Comparison of ENCODE assay signal across 10 mouse cellular contexts in genomic region chr14:21982592-21983310, GRCm38 (mm10). TPM values are rescaled to one million over a fixed set of nuclear protein-coding genes. Genes with fewer than 3 reads are reported as not detected.
DNase-seq lines count a peak whose midpoint lies in the region; ATAC-seq and TF ChIP-seq lines count a peak whose summit lies in the region.
"Had no signal": no experiment of that assay in that cellular context is flagged by ENCODE, and none has a peak within 500 bp of the region (broad histone marks: within the 10 kb centered on the region; RNA-seq: fewer than 3 reads in every experiment).

No protein-coding gene starts in this region.

- peaks cover 7% of the 10 kb centered on the region; the same call in 1 of the 2 replicates for H3K4me1 ChIP-seq in spleen, adult 2 months (ENCODE audit: control insufficient read depth, insufficient read depth, insufficient read length)
- H3K4me1 ChIP-seq in forebrain, embryonic 13.5 days: peaks cover 45% of the 10 kb centered on the region
- peaks cover 59% of the 10 kb centered on the region for H3K4me1 ChIP-seq in hindbrain, embryonic 10.5 days (replicated peaks)
- peaks cover 28% of the 10 kb centered on the region for H3K4me1 ChIP-seq in limb, embryonic 13.5 days
- H3K4me1 ChIP-seq in neural tube, embryonic 13.5 days (replicated peaks): peaks cover 37% of the 10 kb centered on the region

- no peak for TF ChIP-seq POLR2A in spleen, adult 2 months (IDR thresholded peaks at IDR 0.05; ENCODE audit: low read depth, low read length)

- H3K9me3 ChIP-seq in forebrain, embryonic 13.5 days (replicated peaks): no peaks in the 10 kb centered on the region
- H3K9me3 ChIP-seq in hindbrain, embryonic 10.5 days: no peaks in the 10 kb centered on the region
- 0 out of 2 replicates have a peak, but pooled peaks cover 2% of the 10 kb centered on the region for H3K9me3 ChIP-seq in limb, embryonic 13.5 days
- no peaks in the 10 kb centered on the region for H3K9me3 ChIP-seq in neural tube, embryonic 13.5 days

- ATAC-seq in forebrain, embryonic 13.5 days: no peak
- no peak for ATAC-seq in limb, embryonic 13.5 days (ENCODE audit: low FRiP score, low read depth)
- ATAC-seq in neural tube, embryonic 13.5 days (ENCODE audit: low read depth): no peak
- no peak for ATAC-seq in frontal cortex, adult (ENCODE audit: low TSS enrichment)
- ATAC-seq: Patski had no signal

- DNase-seq in spleen, adult 2 months (ENCODE audit: low read depth in 1 of 2, low spot score in 2 of 2): no peak
- no peak for DNase-seq in spleen, adult 12 weeks (ENCODE audit: low spot score)
- peak; percentile 68 for DNase-seq in hindbrain, embryonic 10.5 days (ENCODE audit: low spot score)
- no peak for DNase-seq in left cerebral cortex, postnatal 14 days (ENCODE audit: low spot score in 2 of 2)

- 0 out of 2 replicates have a peak, but pooled peaks cover 2% of the 10 kb centered on the region for H3K36me3 ChIP-seq in spleen, adult 2 months (ENCODE audit: control insufficient read depth, insufficient read depth, low read length)
- H3K36me3 ChIP-seq in forebrain, embryonic 13.5 days (ENCODE audit: poor library complexity, severe bottlenecking): no peaks in the 10 kb centered on the region
- peaks cover 17% of the 10 kb centered on the region for H3K36me3 ChIP-seq in hindbrain, embryonic 10.5 days
- peaks cover 14% of the 10 kb centered on the region for H3K36me3 ChIP-seq in limb, embryonic 13.5 days
- peaks cover 13% of the 10 kb centered on the region for H3K36me3 ChIP-seq in neural tube, embryonic 13.5 days

- H3K4me2 ChIP-seq in forebrain, embryonic 13.5 days: peak overlapping the region; percentile 59
- H3K4me2 ChIP-seq in limb, embryonic 13.5 days (replicated peaks): peak overlapping the region; percentile 80
- peak overlapping the region; percentile 91 for H3K4me2 ChIP-seq in neural tube, embryonic 13.5 days

- peak overlapping the region; percentile 6; the same call in 1 of the 2 replicates for H3K4me3 ChIP-seq in spleen, adult 2 months (ENCODE audit: extremely low read depth, insufficient read depth, insufficient read length)
- peak overlapping the region; percentile 36 for H3K4me3 ChIP-seq in forebrain, embryonic 13.5 days
- H3K4me3 ChIP-seq in hindbrain, embryonic 10.5 days: peak overlapping the region; percentile 89
- peak overlapping the region; percentile 53 for H3K4me3 ChIP-seq in limb, embryonic 13.5 days
- H3K4me3 ChIP-seq in neural tube, embryonic 13.5 days: peak overlapping the region; percentile 91

- peak overlapping the region; percentile 62 for H3K9ac ChIP-seq in forebrain, embryonic 13.5 days
- peak overlapping the region; percentile 87 for H3K9ac ChIP-seq in limb, embryonic 13.5 days
- peak overlapping the region; percentile 87 for H3K9ac ChIP-seq in neural tube, embryonic 13.5 days

- no peak for TF ChIP-seq CTCF in spleen, adult 2 months (IDR thresholded peaks at IDR 0.05; ENCODE audit: extremely low read depth, insufficient read depth, insufficient read length, insufficient replicate concordance)

- WGBS in spleen, adult 2 months: 11% methylated on average over 38 of the region's 38 CpGs
- 3% methylated on average over 38 of the region's 38 CpGs for WGBS in forebrain, embryonic 13.5 days
- under 1% methylated on average over 38 of the region's 38 CpGs for WGBS in hindbrain, embryonic 10.5 days
- 4% methylated on average over 38 of the region's 38 CpGs for WGBS in limb, embryonic 13.5 days
- 1% methylated on average over 38 of the region's 38 CpGs for WGBS in neural tube, embryonic 13.5 days

- H3K27me3 ChIP-seq in spleen, adult 2 months (ENCODE audit: control insufficient read depth, insufficient read depth, low read length): peaks cover 41% of the 10 kb centered on the region
- H3K27me3 ChIP-seq in forebrain, embryonic 13.5 days: peaks cover 79% of the 10 kb centered on the region
- peaks cover 51% of the 10 kb centered on the region for H3K27me3 ChIP-seq in hindbrain, embryonic 10.5 days (ENCODE audit: insufficient read depth, poor library complexity, severe bottlenecking)
- H3K27me3 ChIP-seq in limb, embryonic 13.5 days: peaks cover 16% of the 10 kb centered on the region; the same call in 1 of the 2 replicates
- H3K27me3 ChIP-seq in neural tube, embryonic 13.5 days: 0 out of 2 replicates have a peak, but pooled peaks cover 9% of the 10 kb centered on the region
- H3K27me3 ChIP-seq: Patski had no signal

- intact Hi-C loops in left cerebral cortex, postnatal 14 days (cut with DNase I): loop anchor here (10.0 kb wide), 1 partner anchor 1422 kb away; no protein-coding TSS in a partner anchor

- H3K27ac ChIP-seq in spleen, adult 2 months (ENCODE audit: insufficient read depth, low read length): peak overlapping the region; percentile 67
- H3K27ac ChIP-seq in forebrain, embryonic 13.5 days: peak overlapping the region; percentile 60
- peak overlapping the region; percentile 97 for H3K27ac ChIP-seq in hindbrain, embryonic 10.5 days
- peak overlapping the region; percentile 88 for H3K27ac ChIP-seq in limb, embryonic 13.5 days
- H3K27ac ChIP-seq in neural tube, embryonic 13.5 days (replicated peaks): peak overlapping the region; percentile 86
- H3K27ac ChIP-seq: macrophage had no signal

RNA-seq across cellular contexts. Expression of gene Zfp503, which starts 6.7 kb away (rescaled TPM):
- polyA plus RNA-seq in spleen, adult 2 months (2012; rRNA removed): 8.8 and 13.9 TPM in 2 replicates
- polyA plus RNA-seq in forebrain, embryonic 13.5 days (2015; fragmentation: Nextera tagmentation; extraction: Ambion mirVana): 6.1 and 7.7 TPM in 2 replicates
- 12.3 and 20.0 TPM in 2 replicates for polyA plus RNA-seq in hindbrain, embryonic 10.5 days (2016; fragmentation: Nextera tagmentation; extraction: Ambion mirVana)
- 25.8 and 26.2 TPM in 2 replicates for polyA plus RNA-seq in limb, embryonic 13.5 days (2015; fragmentation: Nextera tagmentation; extraction: Ambion mirVana)
- 16.9 and 20.4 TPM in 2 replicates for polyA plus RNA-seq in neural tube, embryonic 13.5 days (2015; fragmentation: Nextera tagmentation; extraction: Ambion mirVana)
- 1 to 10 TPM; 1.7 to 3.6 TPM for total RNA-seq in left cerebral cortex, postnatal 14 days (2021)

RNA-seq across cellular contexts. Expression of gene Lrmda, which starts 36.8 kb away (rescaled TPM):
- polyA plus RNA-seq in spleen, adult 2 months (2012; rRNA removed): 0.37 and 0.68 TPM in 2 replicates
- polyA plus RNA-seq in forebrain, embryonic 13.5 days (2015; fragmentation: Nextera tagmentation; extraction: Ambion mirVana): not detected in 2 replicates
- polyA plus RNA-seq in hindbrain, embryonic 10.5 days (2016; fragmentation: Nextera tagmentation; extraction: Ambion mirVana): 0.47 and 0.55 TPM in 2 replicates
- polyA plus RNA-seq in limb, embryonic 13.5 days (2015; fragmentation: Nextera tagmentation; extraction: Ambion mirVana): 0.36 and 0.38 TPM in 2 replicates
- polyA plus RNA-seq in neural tube, embryonic 13.5 days (2015; fragmentation: Nextera tagmentation; extraction: Ambion mirVana): 0.54 TPM in 1 of 2 replicates, not detected in the other
- under 1 TPM; 0.66 to 0.97 TPM for total RNA-seq in left cerebral cortex, postnatal 14 days (2021)

Comparison
In these comparisons a context has a peak if more than half of its experiments do, and no peak if none do; other contexts are left out.
1. H3K4me3 ChIP-seq: peak in every context shown above with its lines; median percentile 91 in neural tube, embryonic 13.5 days; 89 in hindbrain, embryonic 10.5 days; 53 in limb, embryonic 13.5 days; 36 in forebrain, embryonic 13.5 days; 6 in spleen, adult 2 months.